Mouse (Mus musculus) right cerebral cortex, postnatal 25 days (tissue): Measurements from ENCODE around the gene Neu4.
"Not testable (repeated sequence)": the region's sequence is repeated elsewhere in the genome, so short reads cannot be mapped to it uniquely, and the experiment has no call there.

Source experiments
- DNase-seq: peaks from one replicate; pipeline ENCODE4 v3.0.0; 2022

Gene Neu4

GRCm38 (mm10) chr1:94053530-94054216, 33.4 kb downstream of the Neu4 start:
- DNase-seq = peak; percentile 82

- DNase-seq = no peak
Measured at GRCm38 (mm10) chr1:94054481-94054880, 34.2 kb downstream of the Neu4 start.

GRCm38 (mm10) chr1:94055966-94056365, 35.7 kb downstream of the Neu4 start:
- DNase-seq = no peak

GRCm38 (mm10) chr1:94057401-94057800, 37.1 kb downstream of the Neu4 start:
- no peak for DNase-seq

GRCm38 (mm10) chr1:94058281-94058680, 38.0 kb downstream of the Neu4 start:
- not testable (repeated sequence) for DNase-seq

GRCm38 (mm10) chr1:94074756-94075155, 54.5 kb downstream of the Neu4 start:
- DNase-seq = no peak

- no peak for DNase-seq
Measured at GRCm38 (mm10) chr1:94076702-94077101, 56.5 kb downstream of the Neu4 start.
